Mouse (Mus musculus) stomach, postnatal 0 days (tissue): ENCODE measurements around the gene Rbak.

Experiments used
- CTCF ChIP-seq: IDR thresholded peaks from 2 replicates; pipeline ENCODE4 v1.5.1; 2016; ENCODE audit warnings: antibody characterized with exemption, low read depth, mild to moderate bottlenecking, moderate library complexity
- EP300 ChIP-seq: optimal IDR thresholded peaks from 2 replicates; pipeline ENCODE3; 2016; ENCODE audit warnings: antibody characterized with exemption

GRCm38 (mm10) chr5:143226790-143227189 lies 46.2 kb upstream of the Rbak start, which contains the start of gene Spdye4a:
- no peak for TF ChIP-seq CTCF
- TF ChIP-seq EP300 = no peak
